Mouse (Mus musculus) kidney, postnatal 4 days (tissue): Measurements from ENCODE around the gene Fam71e1.

ENCODE experiments used
- DNase-seq, 2 experiments: peaks; one replicate each; pipeline ENCODE4 v3.0.0; 2021; ENCODE audit warnings: mixed read lengths in 2 of 2

Gene Fam71e1

GRCm38 (mm10) chr7:44495992-44496770 lies at the start of gene Fam71e1, which contains the start of gene Emc10:
Gene Fam71e1, plus strand, starts transcription at chr7:44496581.
Gene Emc10, minus strand, starts transcription at chr7:44496529.
- peak; percentile 98 to 99 for DNase-seq

GRCm38 (mm10) chr7:44453256-44453655 lies 43.1 kb upstream of the Fam71e1 start:
- no peak for DNase-seq

DNA sequence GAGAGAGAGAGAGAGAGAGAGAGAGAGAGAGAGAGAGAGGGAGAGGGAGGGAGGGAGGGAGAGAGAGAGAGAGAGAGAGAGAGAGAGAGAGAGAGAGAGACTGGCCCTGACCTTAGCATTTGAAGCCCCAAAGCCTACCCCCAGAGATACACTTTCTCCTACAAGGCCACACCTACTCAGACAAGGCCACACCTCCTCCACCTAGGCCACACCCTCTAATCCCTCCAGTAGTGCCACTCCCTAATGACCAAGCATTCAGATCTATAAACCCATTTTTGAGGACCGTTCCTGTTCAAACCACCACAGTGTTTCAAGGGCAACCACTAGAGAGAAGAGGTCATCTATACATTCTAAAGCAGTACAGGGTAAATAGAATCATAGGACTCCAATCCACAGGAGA lies 40.1 kb upstream of the Fam71e1 start:
- DNase-seq, result no peak

- DNase-seq, result no peak
These were observed 36.3 kb upstream of the Fam71e1 start for GRCm38 (mm10) chr7:44460067-44460466.

DNA sequence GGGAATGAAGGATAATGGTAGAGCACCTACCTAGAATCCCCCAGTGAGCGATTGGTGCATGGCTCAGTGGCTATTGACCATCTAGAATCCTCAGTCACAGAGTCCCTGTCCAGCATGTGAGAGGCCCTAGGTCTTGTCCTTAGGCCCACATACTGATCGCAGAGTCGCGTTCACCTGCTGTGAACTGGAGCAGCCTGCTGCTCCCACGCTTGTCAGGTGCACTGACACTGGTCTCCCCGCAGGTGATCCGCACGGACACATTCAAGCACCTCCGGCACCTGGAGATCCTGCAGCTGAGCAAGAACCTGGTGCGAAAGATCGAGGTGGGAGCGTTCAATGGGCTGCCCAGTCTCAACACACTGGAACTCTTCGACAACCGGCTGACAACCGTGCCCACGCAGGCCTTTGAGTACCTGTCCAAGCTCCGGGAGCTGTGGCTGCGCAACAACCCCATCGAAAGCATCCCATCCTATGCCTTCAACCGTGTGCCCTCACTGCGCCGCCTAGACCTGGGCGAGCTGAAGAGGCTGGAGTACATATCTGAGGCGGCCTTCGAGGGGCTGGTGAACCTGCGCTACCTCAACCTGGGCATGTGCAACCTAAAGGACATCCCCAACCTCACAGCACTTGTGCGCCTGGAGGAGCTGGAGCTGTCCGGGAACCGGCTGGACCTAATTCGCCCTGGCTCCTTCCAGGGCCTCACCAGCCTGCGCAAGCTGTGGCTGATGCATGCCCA lies 35.4 kb upstream of the Fam71e1 start:
- no peak for DNase-seq

DNA sequence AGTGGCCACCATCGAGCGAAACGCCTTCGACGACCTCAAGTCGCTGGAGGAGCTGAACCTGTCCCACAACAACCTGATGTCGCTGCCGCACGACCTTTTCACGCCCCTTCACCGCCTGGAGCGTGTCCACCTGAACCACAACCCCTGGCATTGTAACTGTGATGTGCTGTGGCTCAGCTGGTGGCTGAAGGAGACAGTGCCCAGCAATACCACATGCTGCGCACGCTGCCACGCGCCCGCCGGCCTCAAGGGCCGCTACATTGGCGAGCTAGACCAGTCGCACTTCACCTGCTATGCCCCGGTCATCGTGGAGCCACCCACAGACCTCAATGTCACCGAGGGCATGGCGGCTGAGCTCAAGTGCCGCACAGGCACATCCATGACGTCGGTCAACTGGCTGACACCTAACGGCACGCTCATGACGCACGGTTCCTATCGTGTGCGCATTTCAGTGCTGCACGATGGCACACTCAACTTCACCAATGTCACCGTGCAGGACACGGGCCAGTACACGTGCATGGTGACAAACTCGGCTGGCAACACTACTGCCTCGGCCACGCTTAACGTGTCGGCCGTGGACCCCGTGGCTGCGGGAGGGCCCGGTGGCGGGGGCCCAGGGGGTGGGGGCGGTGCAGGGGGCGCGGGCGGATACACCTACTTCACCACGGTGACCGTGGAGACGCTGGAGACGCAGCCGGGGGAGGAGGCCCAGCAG lies 34.7 kb upstream of the Fam71e1 start:
- no peak for DNase-seq

DNA sequence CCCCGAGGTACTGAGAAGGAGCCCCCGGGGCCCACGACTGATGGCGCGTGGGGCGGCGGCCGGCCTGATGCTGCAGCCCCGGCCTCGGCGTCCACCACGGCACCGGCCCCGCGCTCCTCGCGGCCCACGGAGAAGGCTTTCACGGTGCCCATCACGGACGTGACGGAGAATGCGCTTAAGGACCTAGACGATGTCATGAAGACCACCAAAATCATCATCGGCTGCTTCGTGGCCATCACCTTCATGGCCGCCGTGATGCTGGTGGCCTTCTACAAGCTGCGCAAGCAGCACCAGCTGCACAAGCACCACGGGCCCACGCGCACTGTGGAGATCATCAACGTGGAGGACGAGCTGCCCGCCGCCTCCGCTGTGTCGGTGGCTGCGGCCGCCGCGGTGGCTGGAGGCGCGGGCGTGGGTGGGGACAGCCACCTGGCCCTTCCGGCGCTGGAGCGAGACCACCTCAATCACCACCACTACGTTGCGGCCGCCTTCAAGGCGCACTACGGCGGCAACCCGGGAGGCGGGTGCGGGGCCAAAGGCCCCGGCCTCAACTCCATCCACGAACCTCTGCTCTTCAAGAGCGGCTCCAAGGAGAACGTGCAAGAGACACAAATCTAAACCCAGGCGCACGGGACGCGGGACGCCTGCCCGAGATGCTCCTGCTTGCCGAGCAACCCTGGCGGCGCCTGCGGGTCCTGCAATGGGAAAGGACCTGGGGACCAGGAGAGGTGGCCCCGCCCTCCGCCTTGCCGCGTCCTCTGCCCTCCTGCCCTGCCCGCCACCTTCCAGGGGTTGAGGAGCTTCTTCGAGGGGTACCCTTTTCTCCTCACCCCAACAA lies 33.9 kb upstream of the Fam71e1 start:
- DNase-seq, result peak; percentile 79 to 84

- DNase-seq, result no peak
These were observed 33.3 kb upstream of the Fam71e1 start for GRCm38 (mm10) chr7:44463056-44463425.

GRCm38 (mm10) chr7:44463556-44464225 lies 32.7 kb upstream of the Fam71e1 start:
- no peak for DNase-seq

GRCm38 (mm10) chr7:44464511-44464910 lies 31.9 kb upstream of the Fam71e1 start:
- DNase-seq, result no peak

GRCm38 (mm10) chr7:44465111-44465510 lies 31.3 kb upstream of the Fam71e1 start, which contains the start of gene Aspdh:
Gene Aspdh, plus strand, starts transcription at chr7:44465391.
- peak in 1 of 2 experiments; percentile 39 for DNase-seq

DNA sequence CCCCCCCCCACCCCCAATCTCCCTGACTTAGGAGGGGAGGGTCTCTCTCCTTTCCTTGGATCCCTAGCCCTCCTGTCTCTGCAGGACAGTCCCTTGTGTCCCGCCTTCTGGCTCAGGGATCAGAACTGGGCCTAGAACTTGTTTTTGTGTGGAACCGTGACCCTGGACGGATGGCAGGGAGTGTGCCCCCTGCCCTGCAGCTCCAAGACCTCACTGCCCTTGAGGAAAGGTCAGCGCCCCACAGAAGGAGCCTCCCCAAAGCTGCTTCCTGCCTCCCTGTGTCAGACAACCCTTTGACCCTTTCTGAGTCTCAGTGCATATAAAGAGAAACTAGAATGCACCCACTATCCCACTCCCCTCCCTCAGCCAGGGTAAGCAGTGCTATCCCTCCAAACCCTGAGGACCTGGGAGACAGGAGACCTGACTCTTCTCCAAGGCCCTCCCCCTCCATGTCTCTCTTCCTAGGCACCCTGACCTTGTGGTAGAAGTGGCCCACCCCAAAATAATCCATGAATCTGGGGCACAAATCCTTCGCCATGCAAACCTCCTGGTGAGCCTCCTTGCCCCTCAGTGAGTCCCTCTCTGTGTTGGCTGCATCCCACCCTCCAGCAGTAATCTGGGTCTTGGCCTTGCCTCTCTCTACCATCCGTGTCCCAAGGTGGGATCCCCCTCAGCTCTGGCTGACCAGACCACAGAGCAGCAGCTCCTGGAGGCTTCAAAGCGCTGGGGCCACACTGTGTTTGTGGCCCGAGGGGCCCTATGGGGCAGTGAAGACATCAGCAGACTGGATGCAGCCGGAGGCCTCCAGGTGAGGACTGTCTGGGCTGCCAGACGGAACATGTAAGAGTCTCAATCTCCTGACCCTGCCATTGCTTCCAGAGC lies 30.1 kb upstream of the Fam71e1 start:
- no peak for DNase-seq

GRCm38 (mm10) chr7:44466888-44467311 lies 29.5 kb upstream of the Fam71e1 start:
- DNase-seq, result no peak

DNA sequence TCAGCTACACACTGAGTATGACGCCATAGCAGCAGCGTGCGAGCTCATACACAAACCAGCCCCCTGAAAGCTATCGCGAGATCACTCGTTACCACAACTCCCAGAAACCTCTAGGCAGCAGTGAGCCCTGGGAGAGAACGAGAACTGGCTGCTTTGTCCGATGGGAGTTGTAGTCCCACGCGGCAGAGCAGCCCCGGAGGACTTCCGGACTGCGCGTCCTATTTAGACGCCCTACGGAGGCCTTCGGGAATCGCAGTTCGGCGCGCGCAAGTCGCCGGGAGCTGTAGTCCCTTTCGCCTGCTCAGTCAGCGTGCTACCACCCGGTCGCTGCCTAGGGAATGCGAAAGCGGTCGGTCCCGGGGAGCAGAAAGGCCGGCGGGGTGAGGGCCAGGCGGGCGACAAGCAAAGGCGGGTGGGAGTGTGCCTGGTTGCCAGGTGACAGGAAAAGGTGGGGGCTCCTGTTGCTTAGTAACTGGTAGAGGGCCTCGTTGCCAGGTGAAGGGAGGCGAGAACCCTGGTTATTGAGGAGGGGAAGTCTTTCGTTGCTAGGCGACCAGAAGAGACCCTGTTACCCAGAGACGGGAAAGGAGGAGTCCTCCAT lies 28.5 kb upstream of the Fam71e1 start, which contains the start of gene Josd2:
Gene Josd2 (plus strand): TSS at position 170 of the 601 bp plus-strand sequence.
- peak; percentile 91 to 95 for DNase-seq

GRCm38 (mm10) chr7:44468644-44469285 lies 27.6 kb upstream of the Fam71e1 start:
- no peak for DNase-seq

- DNase-seq, result no peak
These were observed 26.4 kb upstream of the Fam71e1 start for GRCm38 (mm10) chr7:44469677-44470675.

GRCm38 (mm10) chr7:44470696-44471612 lies 25.4 kb upstream of the Fam71e1 start:
- DNase-seq, result no peak
